Mouse (Mus musculus): ENCODE data around the gene Ostm1.

The Ostm1 gene

GRCm38 (mm10) chr10:42583902-42584435 is 347 bp downstream of the Ostm1 start:
- DNase-seq (ENCODE audit: low spot score), result no peak

- no peak for DNase-seq (ENCODE audit: low spot score)
Measured at GRCm38 (mm10) chr10:42584436-42584983, 888 bp downstream of the Ostm1 start.

- no peak for DNase-seq (ENCODE audit: low spot score)
Measured at GRCm38 (mm10) chr10:42585156-42585555, 1.5 kb downstream of the Ostm1 start.

GRCm38 (mm10) chr10:42585596-42586305 is 2.1 kb downstream of the Ostm1 start:
- no peak for DNase-seq (ENCODE audit: low spot score)

GRCm38 (mm10) chr10:42587961-42588750 is 4.5 kb downstream of the Ostm1 start:
- no peak for DNase-seq (ENCODE audit: low spot score)

GRCm38 (mm10) chr10:42589505-42589904 is 5.9 kb downstream of the Ostm1 start:
- no peak for DNase-seq (ENCODE audit: low spot score)

- DNase-seq (ENCODE audit: low spot score), result no peak
Measured at GRCm38 (mm10) chr10:42590261-42591184, 6.9 kb downstream of the Ostm1 start.

GRCm38 (mm10) chr10:42591185-42591992 is 7.8 kb downstream of the Ostm1 start:
- DNase-seq (ENCODE audit: low spot score), result no peak

- no peak for DNase-seq (ENCODE audit: low spot score)
Measured at GRCm38 (mm10) chr10:42591993-42592686, 8.5 kb downstream of the Ostm1 start.

GRCm38 (mm10) chr10:42593201-42593600 is 9.6 kb downstream of the Ostm1 start:
- no peak for DNase-seq (ENCODE audit: low spot score)

GRCm38 (mm10) chr10:42598615-42599014 is 15.0 kb downstream of the Ostm1 start:
- no peak for DNase-seq (ENCODE audit: low spot score)

GRCm38 (mm10) chr10:42601556-42601955 is 17.9 kb downstream of the Ostm1 start:
- peak; percentile 67 for DNase-seq (ENCODE audit: low spot score)

- DNase-seq (ENCODE audit: low spot score), result peak; percentile 55
Measured at GRCm38 (mm10) chr10:42604874-42605273, 21.3 kb downstream of the Ostm1 start.

GRCm38 (mm10) chr10:42606757-42607156 is 23.1 kb downstream of the Ostm1 start:
- DNase-seq (ENCODE audit: low spot score), result no peak

- no peak for DNase-seq (ENCODE audit: low spot score)
Measured at GRCm38 (mm10) chr10:42613075-42613474, 29.5 kb downstream of the Ostm1 start.

GRCm38 (mm10) chr10:42613639-42614381 is 30.2 kb downstream of the Ostm1 start:
- DNase-seq (ENCODE audit: low spot score), result no peak

GRCm38 (mm10) chr10:42614766-42615165 is 31.1 kb downstream of the Ostm1 start:
- DNase-seq (ENCODE audit: low spot score), result no peak

- DNase-seq (ENCODE audit: low spot score), result no peak
Measured at GRCm38 (mm10) chr10:42618291-42618690, 34.7 kb downstream of the Ostm1 start.

- no peak for DNase-seq (ENCODE audit: low spot score)
Measured at GRCm38 (mm10) chr10:42625907-42626306, 42.3 kb downstream of the Ostm1 start.

Measured in testis, postnatal 14 days (tissue).